In the genomic region with DNA sequence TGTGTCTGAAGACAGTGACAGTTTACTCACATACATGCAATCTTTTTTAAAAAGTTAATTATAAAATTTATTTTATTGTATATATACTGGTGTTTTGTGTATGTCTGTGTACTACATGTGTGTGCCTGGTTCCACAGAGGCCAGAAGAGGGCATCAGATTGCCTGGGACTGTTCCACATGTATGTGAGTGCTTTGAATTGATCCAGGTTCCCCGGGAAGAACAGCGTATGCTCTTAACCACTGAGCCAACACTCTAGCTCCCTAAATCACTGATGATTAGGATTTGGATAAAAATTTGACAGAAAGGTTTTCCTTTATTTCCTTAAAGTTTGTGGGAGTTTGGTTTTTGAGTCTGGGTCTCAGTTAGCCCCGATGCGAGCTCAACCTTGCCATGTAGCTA, we compare ENCODE assay signal across 8 mouse cellular contexts. TPM values are rescaled to one million over a fixed set of nuclear protein-coding genes. Genes with fewer than 3 reads are reported as not detected.
DNase-seq lines count a peak whose midpoint lies in the region; ATAC-seq and TF ChIP-seq lines count a peak whose summit lies in the region.

No protein-coding gene starts in this region.

- TF ChIP-seq POLR2A in lung, adult 2 months (IDR thresholded peaks at IDR 0.05; ENCODE audit: borderline replicate concordance, extremely low read depth, low read depth, low read length): no peak
- TF ChIP-seq POLR2A in bone marrow, adult 2 months (IDR thresholded peaks at IDR 0.05; ENCODE audit: borderline replicate concordance, control insufficient read depth, low read depth, low read length): no peak

- peaks cover 3% of the 10 kb centered on the region for H3K4me1 ChIP-seq in lung, adult 2 months (ENCODE audit: control insufficient read depth, insufficient read depth, low read length)
- no peaks in the 10 kb centered on the region; the same call in 1 of the 2 replicates for H3K4me1 ChIP-seq in bone marrow, adult 2 months (ENCODE audit: control insufficient read depth, insufficient read depth, low read length)
- H3K4me1 ChIP-seq in forebrain, embryonic 16.5 days (replicated peaks; ENCODE audit: control insufficient read depth, insufficient read depth, low read length): peaks cover 14% of the 10 kb centered on the region
- peaks cover 10% of the 10 kb centered on the region for H3K4me1 ChIP-seq in liver, postnatal 0 days (ENCODE audit: insufficient read depth)

- no peak for DNase-seq in lung, adult 2 months
- DNase-seq in lung, postnatal 25 days (ENCODE audit: low spot score): no peak
- no peak for DNase-seq in liver, postnatal 0 days
- no peak for DNase-seq in right cerebral cortex, adult 18-20 months
- DNase-seq in urinary bladder, postnatal 25 days (ENCODE audit: low spot score): no peak
- no peak for DNase-seq in frontal cortex, postnatal 14 days (ENCODE audit: low spot score in 2 of 2)

- H3K4me3 ChIP-seq in lung, adult 2 months (replicated peaks; ENCODE audit: extremely low read depth, low read depth, low read length): peak overlapping the region; percentile 82
- H3K4me3 ChIP-seq in bone marrow, adult 2 months (replicated peaks; ENCODE audit: control insufficient read depth, low read depth, low read length): peak overlapping the region; percentile 99
- peak overlapping the region; percentile 70 for H3K4me3 ChIP-seq in forebrain, embryonic 16.5 days (replicated peaks; ENCODE audit: low read length)
- peak overlapping the region; percentile 87 for H3K4me3 ChIP-seq in liver, postnatal 0 days (ENCODE audit: low read depth, low read length)

- no peaks in the 10 kb centered on the region for H3K9me3 ChIP-seq in forebrain, embryonic 16.5 days (ENCODE audit: control insufficient read depth, low read length)
- no peaks in the 10 kb centered on the region for H3K9me3 ChIP-seq in liver, postnatal 0 days (ENCODE audit: low read length)

- no peak overlapping the region for H3K27ac ChIP-seq in bone marrow, adult 2 months (ENCODE audit: control insufficient read depth, insufficient read depth, low read depth, low read length, poor library complexity)
- no peak overlapping the region for H3K27ac ChIP-seq in forebrain, embryonic 16.5 days (ENCODE audit: low read length)
- H3K27ac ChIP-seq in liver, postnatal 0 days (ENCODE audit: low read depth): peak overlapping the region; percentile 72

- no peak for TF ChIP-seq EP300 in liver, postnatal 0 days (IDR thresholded peaks at IDR 0.05; ENCODE audit: low read depth)

- peak overlapping the region; percentile 76 for H3K9ac ChIP-seq in forebrain, embryonic 16.5 days (replicated peaks; ENCODE audit: low read depth, low read length)
- H3K9ac ChIP-seq in liver, postnatal 0 days (replicated peaks): peak overlapping the region; percentile 77; the same call in 1 of the 2 replicates

- peak overlapping the region; percentile 97 for H3K4me2 ChIP-seq in forebrain, embryonic 16.5 days (ENCODE audit: low read length)
- H3K4me2 ChIP-seq in liver, postnatal 0 days (ENCODE audit: low read depth, low read length): peak overlapping the region; percentile 88

- TF ChIP-seq CTCF in lung, adult 2 months (IDR thresholded peaks at IDR 0.05; ENCODE audit: insufficient read depth, low read length): no peak
- 0 out of 2 replicates have a peak, but pooled peaks have one; percentile 15 for TF ChIP-seq CTCF in bone marrow, adult 2 months (IDR thresholded peaks at IDR 0.05; ENCODE audit: control insufficient read depth, insufficient read depth, low read length)
- peak; percentile 46 for TF ChIP-seq CTCF in liver, postnatal 0 days (IDR thresholded peaks at IDR 0.05; ENCODE audit: low read depth)

- peaks cover 9% of the 10 kb centered on the region for H3K36me3 ChIP-seq in forebrain, embryonic 16.5 days (ENCODE audit: control insufficient read depth, insufficient read depth)
- H3K36me3 ChIP-seq in liver, postnatal 0 days (replicated peaks; ENCODE audit: insufficient read depth, low read length): peaks cover 16% of the 10 kb centered on the region

- no peaks in the 10 kb centered on the region for H3K27me3 ChIP-seq in forebrain, embryonic 16.5 days (replicated peaks; ENCODE audit: control insufficient read depth, insufficient read depth, low read length)
- no peaks in the 10 kb centered on the region for H3K27me3 ChIP-seq in liver, postnatal 0 days (ENCODE audit: insufficient read depth, low read length)

- no peak for ATAC-seq in forebrain, embryonic 16.5 days
- no peak for ATAC-seq in liver, postnatal 0 days

- 36% methylated on average over 4 of the region's 4 CpGs for WGBS in lung, adult 2 months
- 42% methylated on average over 4 of the region's 4 CpGs for WGBS in bone marrow, adult 2 months
- 53% methylated on average over 4 of the region's 4 CpGs for WGBS in forebrain, embryonic 16.5 days
- WGBS in liver, postnatal 0 days (ENCODE audit: insufficient replicate concordance): 43% methylated on average over 4 of the region's 4 CpGs

RNA-seq across cellular contexts. Expression of gene Nup85, which starts 0.8 kb away (rescaled TPM):
- 32.8 and 41.8 TPM in 2 replicates for polyA plus RNA-seq in lung, adult 2 months (2012; rRNA removed)
- 111 and 163 TPM in 2 replicates for polyA plus RNA-seq in bone marrow, adult 2 months (2011; ENCODE audit: insufficient read depth, insufficient read length, low replicate concordance, missing spikeins)
- polyA plus RNA-seq in forebrain, embryonic 16.5 days (2015; fragmentation: Nextera tagmentation; extraction: Ambion mirVana): 138 and 144 TPM in 2 replicates
- polyA plus RNA-seq in liver, postnatal 0 days (2015; fragmentation: Nextera tagmentation; extraction: Ambion mirVana): 41.8 and 46.0 TPM in 2 replicates

RNA-seq across cellular contexts. Expression of gene Sumo2, which starts 27.3 kb away (rescaled TPM):
- 43.5 and 67.9 TPM in 2 replicates for polyA plus RNA-seq in lung, adult 2 months (2012; rRNA removed)
- polyA plus RNA-seq in bone marrow, adult 2 months (2011; ENCODE audit: insufficient read depth, insufficient read length, low replicate concordance, missing spikeins): 188 and 202 TPM in 2 replicates
- polyA plus RNA-seq in forebrain, embryonic 16.5 days (2015; fragmentation: Nextera tagmentation; extraction: Ambion mirVana): 1,130 and 1,181 TPM in 2 replicates
- polyA plus RNA-seq in liver, postnatal 0 days (2015; fragmentation: Nextera tagmentation; extraction: Ambion mirVana): 281 and 283 TPM in 2 replicates

RNA-seq across cellular contexts. Expression of gene Mrps7, which starts 40.3 kb away (rescaled TPM):
- polyA plus RNA-seq in lung, adult 2 months (2012; rRNA removed): 13.0 and 15.8 TPM in 2 replicates
- polyA plus RNA-seq in bone marrow, adult 2 months (2011; ENCODE audit: insufficient read depth, insufficient read length, low replicate concordance, missing spikeins): 19.3 and 26.7 TPM in 2 replicates
- 68.0 and 76.5 TPM in 2 replicates for polyA plus RNA-seq in forebrain, embryonic 16.5 days (2015; fragmentation: Nextera tagmentation; extraction: Ambion mirVana)
- 46.4 and 48.9 TPM in 2 replicates for polyA plus RNA-seq in liver, postnatal 0 days (2015; fragmentation: Nextera tagmentation; extraction: Ambion mirVana)

RNA-seq across cellular contexts. Expression of gene Gga3, which starts 40.4 kb away (rescaled TPM):
- polyA plus RNA-seq in lung, adult 2 months (2012; rRNA removed): 28.9 and 40.4 TPM in 2 replicates
- polyA plus RNA-seq in bone marrow, adult 2 months (2011; ENCODE audit: insufficient read depth, insufficient read length, low replicate concordance, missing spikeins): 41.5 and 69.6 TPM in 2 replicates
- 32.5 and 37.4 TPM in 2 replicates for polyA plus RNA-seq in forebrain, embryonic 16.5 days (2015; fragmentation: Nextera tagmentation; extraction: Ambion mirVana)
- 3.0 and 3.5 TPM in 2 replicates for polyA plus RNA-seq in liver, postnatal 0 days (2015; fragmentation: Nextera tagmentation; extraction: Ambion mirVana)

RNA-seq across cellular contexts. Expression of gene Jpt1, which starts 49.2 kb away (rescaled TPM):
- 114 and 147 TPM in 2 replicates for polyA plus RNA-seq in lung, adult 2 months (2012; rRNA removed)
- 106 and 149 TPM in 2 replicates for polyA plus RNA-seq in bone marrow, adult 2 months (2011; ENCODE audit: insufficient read depth, insufficient read length, low replicate concordance, missing spikeins)
- polyA plus RNA-seq in forebrain, embryonic 16.5 days (2015; fragmentation: Nextera tagmentation; extraction: Ambion mirVana): 1,959 and 1,981 TPM in 2 replicates
- 114 and 117 TPM in 2 replicates for polyA plus RNA-seq in liver, postnatal 0 days (2015; fragmentation: Nextera tagmentation; extraction: Ambion mirVana)
